Mouse (Mus musculus) frontal cortex, postnatal 25 days (tissue): ENCODE measurements around the gene Abat.

Experiments
- DNase-seq, 2 experiments: peaks; one replicate each; pipeline ENCODE4 v3.0.0; 2022; ENCODE audit warnings: low spot score in 2 of 2

The Abat gene

GRCm38 (mm10) chr16:8631428-8631827 lies 118.2 kb downstream of the Abat start:
- DNase-seq: no peak

GRCm38 (mm10) chr16:8636867-8637216 lies 123.6 kb downstream of the Abat start:
- DNase-seq: no peak

- peak; percentile 69 to 72 for DNase-seq
Measured at GRCm38 (mm10) chr16:8637217-8638051, 124.2 kb downstream of the Abat start, which contains the start of the genes Pmm2 and Tmem186. Gene Pmm2 (plus strand): TSS chr16:8637674. Gene Tmem186 (minus strand): TSS chr16:8637712.

GRCm38 (mm10) chr16:8638131-8638530 lies 124.9 kb downstream of the Abat start:
- DNase-seq: no peak

- no peak for DNase-seq
Measured at GRCm38 (mm10) chr16:8639466-8640191, 126.4 kb downstream of the Abat start.

- DNase-seq: no peak
Measured at GRCm38 (mm10) chr16:8643855-8644254, 130.6 kb downstream of the Abat start.

GRCm38 (mm10) chr16:8645546-8645945 lies 132.3 kb downstream of the Abat start:
- DNase-seq: no peak

- DNase-seq: no peak
Measured at GRCm38 (mm10) chr16:8650007-8650406, 136.8 kb downstream of the Abat start.

- no peak for DNase-seq
Measured at GRCm38 (mm10) chr16:8655108-8655507, 141.9 kb downstream of the Abat start.

GRCm38 (mm10) chr16:8655599-8655998 lies 142.4 kb downstream of the Abat start:
- no peak for DNase-seq

GRCm38 (mm10) chr16:8656256-8656655 lies 143.0 kb downstream of the Abat start:
- no peak for DNase-seq

GRCm38 (mm10) chr16:8658349-8658748 lies 145.1 kb downstream of the Abat start:
- DNase-seq: no peak

GRCm38 (mm10) chr16:8658764-8659163 lies 145.5 kb downstream of the Abat start:
- DNase-seq: no peak

- no peak for DNase-seq
Measured at GRCm38 (mm10) chr16:8663022-8663421, 149.8 kb downstream of the Abat start.

GRCm38 (mm10) chr16:8663606-8664539 lies 150.6 kb downstream of the Abat start:
- DNase-seq: no peak

GRCm38 (mm10) chr16:8665367-8665766 lies 152.1 kb downstream of the Abat start:
- no peak for DNase-seq

- no peak for DNase-seq
Measured at GRCm38 (mm10) chr16:8666452-8666851, 153.2 kb downstream of the Abat start.

GRCm38 (mm10) chr16:8667261-8667660 lies 154.0 kb downstream of the Abat start:
- DNase-seq: no peak

- no peak for DNase-seq
Measured at GRCm38 (mm10) chr16:8667814-8668213, 154.6 kb downstream of the Abat start.

GRCm38 (mm10) chr16:8668386-8668785 lies 155.2 kb downstream of the Abat start:
- DNase-seq: no peak

GRCm38 (mm10) chr16:8669432-8669831 lies 156.2 kb downstream of the Abat start:
- DNase-seq: no peak
